Mouse (Mus musculus): ENCODE data around the gene Alg9. TPM values are rescaled to one million over a fixed set of nuclear protein-coding genes. Genes with fewer than 3 reads are reported as not detected.

The Alg9 gene
- 1 to 10 TPM; 7.4 to 7.9 TPM for polyA plus RNA-seq (2017; shearing (Covaris generic))

GRCm38 (mm10) chr9:50774991-50775612, at the start of gene Alg9, which contains the start of gene 1110032A03Rik:
Gene Alg9 (plus strand): TSS chr9:50775019.
Gene 1110032A03Rik (minus strand): TSS chr9:50775520.
- ATAC-seq = peak; percentile 71

DNA sequence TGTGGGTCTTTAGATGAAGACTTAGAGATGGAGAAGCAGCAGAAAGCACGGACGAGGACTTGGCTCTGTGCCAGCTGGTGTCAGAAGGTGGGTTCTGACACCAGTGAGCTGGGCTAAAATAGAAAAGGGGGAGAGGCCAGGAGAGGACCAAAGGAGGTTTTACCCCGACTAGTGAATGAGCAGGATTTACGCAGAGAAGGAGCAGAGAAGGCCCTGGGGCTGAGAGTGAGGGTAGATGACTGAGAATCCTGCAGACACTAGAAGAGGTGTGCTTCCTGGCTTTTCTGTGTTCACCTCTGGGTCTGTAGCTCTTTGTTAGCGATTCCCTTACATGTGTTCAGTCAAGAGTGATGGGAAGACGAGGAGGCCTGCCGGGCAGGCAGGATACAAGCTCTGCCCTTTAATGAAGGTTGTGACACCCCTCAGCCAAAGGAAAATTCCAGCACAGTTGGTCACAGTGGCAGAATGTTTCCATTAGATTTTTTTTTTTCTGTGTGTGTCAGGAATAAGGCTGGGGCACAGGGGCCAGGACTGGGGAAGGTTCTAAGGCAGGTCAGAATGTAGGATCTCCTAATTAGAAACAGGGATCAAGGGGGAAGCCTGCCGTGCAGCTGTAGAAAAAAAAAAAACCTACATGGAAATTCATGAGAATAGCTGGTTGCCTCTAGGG, 48.8 kb upstream of the Alg9 start:
- no peak for ATAC-seq

DNA sequence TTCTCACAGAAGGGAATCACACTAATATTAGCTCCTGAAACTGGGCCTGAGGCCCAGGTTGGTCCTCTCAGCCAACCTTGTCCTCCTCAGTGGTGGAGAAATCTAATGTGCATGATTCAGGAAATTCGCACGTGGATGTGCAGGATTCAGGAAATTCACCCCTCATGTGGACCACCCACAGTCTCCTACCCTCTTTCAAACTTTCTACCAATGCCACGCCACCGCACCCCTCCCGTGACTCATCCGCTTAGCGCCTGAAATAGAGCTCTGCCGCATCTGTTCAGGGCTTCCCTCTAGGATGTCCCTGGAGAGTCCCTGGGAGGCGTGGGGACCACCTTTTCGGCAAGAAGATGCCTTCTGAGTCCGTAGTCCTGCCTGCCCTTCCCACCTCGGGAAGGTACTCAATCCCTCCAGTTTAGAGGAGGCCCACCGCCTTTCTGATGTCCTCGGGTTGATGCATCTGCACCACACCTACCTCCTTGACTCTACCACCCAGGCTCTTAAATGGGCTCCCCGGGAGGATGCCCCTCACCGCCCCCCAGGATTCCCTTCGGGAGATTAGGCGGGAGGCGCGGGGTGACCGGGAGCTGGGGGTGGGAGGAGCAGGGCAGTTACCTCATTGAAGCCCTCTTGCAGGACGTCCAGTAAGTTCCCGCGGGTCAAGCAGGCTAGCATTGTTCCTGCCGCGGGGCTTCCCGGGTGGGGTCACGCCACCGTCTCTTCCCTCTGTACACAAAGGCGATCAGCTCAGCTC, 47.5 kb upstream of the Alg9 start:
- no peak for ATAC-seq

DNA sequence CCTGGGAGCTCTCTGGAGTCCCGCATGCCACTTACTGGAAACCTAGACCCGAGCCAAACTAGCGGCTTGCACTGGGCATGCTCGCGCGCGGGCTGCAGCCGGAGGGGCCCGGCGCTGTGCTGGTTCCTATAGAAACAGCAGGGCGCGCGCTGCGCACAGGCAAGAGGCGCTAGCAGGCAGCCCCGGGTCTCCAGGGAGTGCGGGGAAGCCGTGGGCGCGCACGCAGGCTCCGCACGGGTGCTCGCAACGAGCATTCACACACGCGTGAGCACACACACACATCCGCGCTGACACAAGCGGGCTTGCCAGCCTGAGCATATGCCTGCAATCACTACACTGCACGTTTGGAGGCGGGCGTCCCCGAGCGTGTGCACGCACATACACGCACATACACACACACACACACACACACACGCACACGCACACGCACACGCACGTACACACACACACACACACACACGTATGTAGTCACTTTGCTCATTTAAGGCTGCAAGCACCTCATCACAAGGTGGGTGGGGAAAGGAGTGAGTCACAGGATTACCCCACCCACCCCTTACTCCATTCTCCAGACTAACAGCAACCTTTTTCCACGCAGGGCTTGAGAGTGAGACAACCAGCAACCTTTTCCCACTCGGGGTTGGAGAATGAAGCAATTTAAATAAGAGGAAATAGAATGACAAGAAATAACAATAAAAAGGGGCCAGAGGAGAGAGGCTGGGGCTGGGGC, 46.7 kb upstream of the Alg9 start:
- ATAC-seq = peak; percentile 43

DNA sequence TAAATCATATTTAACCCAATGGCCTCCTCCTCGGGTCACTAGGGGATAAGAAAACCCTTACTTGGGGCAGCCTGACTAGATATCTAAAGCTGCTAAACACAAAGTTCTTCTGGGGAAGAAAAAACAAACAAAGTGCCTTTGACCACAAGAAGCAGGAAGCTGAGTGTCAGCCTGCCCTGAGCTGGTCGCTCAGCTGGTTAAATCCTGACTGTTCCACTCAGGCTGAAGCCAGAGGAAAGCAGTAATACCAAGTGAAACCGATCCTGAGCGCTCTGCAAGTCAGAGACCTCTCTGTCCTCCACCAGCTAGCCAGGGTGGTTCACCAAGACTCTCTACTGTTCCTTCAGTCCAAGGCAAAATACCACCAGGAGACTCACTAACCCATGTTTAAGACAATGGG, 45.2 kb upstream of the Alg9 start:
- no peak for ATAC-seq

GRCm38 (mm10) chr9:50732560-50732959, 42.3 kb upstream of the Alg9 start:
- no peak for ATAC-seq

DNA sequence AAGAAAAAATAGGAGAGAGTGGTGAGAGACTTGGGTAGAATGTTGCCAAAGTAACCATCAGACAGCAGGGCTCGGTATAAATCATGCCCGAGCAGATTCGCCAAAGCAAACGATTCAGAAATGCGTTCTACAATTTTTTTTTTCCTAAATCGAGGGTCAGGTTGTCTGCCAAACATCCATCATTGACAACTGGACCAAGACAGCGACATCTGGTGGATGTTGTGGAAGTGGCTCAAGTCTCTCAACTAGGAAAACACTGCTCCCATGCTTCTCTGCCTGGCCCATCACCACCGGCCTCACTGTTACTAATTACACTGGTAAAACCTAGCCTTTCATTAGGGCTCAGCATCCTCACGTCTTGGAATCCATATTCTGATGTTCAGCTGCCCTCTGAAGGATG, 39.8 kb upstream of the Alg9 start:
- ATAC-seq = no peak

DNA sequence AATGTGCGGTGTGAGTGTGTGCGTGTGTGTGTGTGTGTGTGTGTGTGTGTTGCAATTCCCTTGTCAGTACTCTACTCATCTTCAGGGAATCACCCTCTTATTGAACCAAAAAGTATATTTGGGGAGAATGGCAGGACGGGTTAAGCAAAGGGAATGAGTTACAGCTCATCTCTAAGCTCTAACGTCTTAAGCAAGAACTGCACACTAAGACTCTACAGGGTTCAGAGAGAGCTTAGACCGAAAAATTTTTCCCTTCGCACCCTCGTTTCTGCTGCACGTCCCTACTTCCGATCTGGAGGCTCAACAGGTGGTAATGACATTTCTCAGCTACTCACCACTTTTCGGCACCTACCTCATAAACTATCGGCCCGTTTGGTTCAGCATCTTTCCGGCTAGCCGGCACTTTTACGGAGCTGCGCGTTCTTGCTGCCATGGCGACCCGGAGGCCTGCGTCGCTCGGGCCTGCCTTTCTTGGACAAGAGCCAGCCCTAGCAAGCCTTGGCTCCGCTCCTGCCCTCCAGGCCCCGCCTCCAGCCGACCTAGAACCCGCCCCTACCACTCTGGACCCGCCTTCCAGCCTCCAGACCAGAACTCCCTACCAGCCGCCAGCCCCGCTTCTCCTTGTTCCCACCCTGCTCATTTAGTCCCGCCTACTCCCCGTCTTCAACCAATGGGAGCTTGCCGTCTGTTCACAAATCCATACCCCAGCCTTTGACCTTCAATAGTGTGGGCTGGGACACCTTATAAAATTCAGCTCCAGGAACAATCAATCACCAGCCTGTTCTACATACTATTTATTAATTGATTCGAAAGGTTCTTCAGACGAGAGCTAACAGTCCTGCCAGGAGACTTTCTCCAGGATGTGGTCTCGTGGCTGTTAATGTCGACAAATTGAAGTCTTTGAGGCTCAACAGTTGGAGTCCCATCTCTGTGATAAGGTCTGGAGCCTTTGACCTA, 35.6 kb upstream of the Alg9 start, which contains the start of gene Dixdc1:
Gene Dixdc1 (minus strand): TSS at position 604 of the 957 bp plus-strand sequence.
- ATAC-seq = peak; percentile 89

- ATAC-seq = no peak
Measured at GRCm38 (mm10) chr9:50740867-50741784, 33.7 kb upstream of the Alg9 start.

- ATAC-seq = no peak
Measured at GRCm38 (mm10) chr9:50742261-50742660, 32.6 kb upstream of the Alg9 start.

DNA sequence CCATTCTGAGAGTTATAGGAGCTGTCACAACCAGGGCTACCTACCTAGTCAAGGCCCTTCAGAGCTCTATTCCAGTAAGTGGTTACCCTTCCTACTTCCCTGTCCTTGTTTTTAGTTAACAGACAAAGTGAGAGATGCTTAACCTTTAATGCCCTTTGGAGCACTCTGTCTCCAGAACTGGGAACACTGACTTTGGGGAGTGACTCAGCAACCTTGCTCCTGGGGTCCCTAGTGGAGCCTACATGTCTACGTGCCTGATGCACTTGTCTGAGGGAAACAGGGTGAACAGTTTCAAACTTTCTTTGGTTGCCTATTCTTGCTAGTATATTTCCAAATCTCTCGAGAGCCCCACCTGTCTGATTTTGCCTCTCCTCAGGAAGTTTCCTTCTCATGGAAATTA, 32.1 kb upstream of the Alg9 start:
- ATAC-seq = no peak

- no peak for ATAC-seq
Measured at GRCm38 (mm10) chr9:50745806-50746205, 29.0 kb upstream of the Alg9 start.

- no peak for ATAC-seq
Measured at GRCm38 (mm10) chr9:50746214-50746677, 28.6 kb upstream of the Alg9 start, which contains the start of gene 2310030G06Rik. Gene 2310030G06Rik (minus strand): TSS chr9:50746536.

GRCm38 (mm10) chr9:50750706-50751105, 24.1 kb upstream of the Alg9 start:
- ATAC-seq = no peak

- ATAC-seq = no peak
Measured at GRCm38 (mm10) chr9:50751323-50751722, 23.5 kb upstream of the Alg9 start, which contains the start of gene Cryab. Gene Cryab (plus strand): TSS chr9:50751325.

DNA sequence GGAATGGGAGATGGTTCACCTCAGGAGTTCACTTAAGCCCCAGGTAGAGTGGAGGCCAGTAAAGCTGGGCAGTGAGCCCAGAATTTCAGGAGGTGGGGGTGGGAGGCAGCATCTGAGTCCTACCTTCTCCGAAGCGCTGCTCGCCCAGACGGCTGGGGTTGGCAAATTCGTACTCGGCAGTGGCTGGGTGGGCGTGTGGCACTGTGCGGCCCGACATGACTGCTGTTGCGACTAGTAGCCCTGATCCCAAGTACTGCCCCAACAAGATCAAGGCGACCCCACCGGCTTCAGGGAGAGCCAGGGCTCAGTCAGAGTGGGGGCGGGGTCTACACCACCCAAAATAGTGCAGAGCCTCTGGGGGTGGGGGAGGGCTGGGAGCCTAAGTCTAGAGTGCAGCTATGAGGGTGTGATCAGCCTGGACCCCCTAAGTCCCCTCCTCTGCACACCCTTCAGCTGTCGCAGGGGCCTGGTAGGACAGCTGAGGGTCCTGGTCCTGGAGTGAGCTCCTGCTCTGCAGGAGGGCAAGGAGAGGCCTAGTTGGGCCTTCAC, 22.7 kb upstream of the Alg9 start, which contains the start of gene Hspb2:
Gene Hspb2 (minus strand): TSS at position 301 of the 549 bp plus-strand sequence.
- no peak for ATAC-seq

- no peak for ATAC-seq
Measured at GRCm38 (mm10) chr9:50752784-50753615, 21.8 kb upstream of the Alg9 start.

- ATAC-seq = no peak
Measured at GRCm38 (mm10) chr9:50753947-50754346, 20.9 kb upstream of the Alg9 start.

DNA sequence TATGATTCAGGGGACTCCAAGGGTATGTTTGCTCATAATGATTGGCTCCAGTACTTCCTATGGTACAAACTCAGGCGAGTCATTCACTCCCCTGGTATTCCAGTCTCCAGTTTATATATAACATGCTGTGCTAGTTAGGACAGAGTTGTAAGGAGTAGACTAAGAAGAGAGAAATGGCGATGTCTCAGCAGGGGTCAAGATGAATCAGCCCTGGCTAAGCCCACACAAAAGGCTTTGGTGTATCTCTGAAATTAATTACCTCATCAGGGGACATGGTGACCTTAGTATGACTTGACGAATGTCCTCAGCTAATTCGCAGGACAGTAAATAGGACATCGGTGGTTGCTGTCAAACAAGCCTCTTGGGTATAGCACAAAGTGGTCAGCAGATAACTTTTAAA, 18.1 kb upstream of the Alg9 start:
- ATAC-seq = no peak
